Mouse (Mus musculus) embryo, embryonic 10 days (tissue): Measurements from ENCODE around the gene Mrto4.
A peak's percentile ranks its signal among the peaks of the same experiment; 100 is the strongest.

ENCODE experiments used
- DNase-seq: peaks from one replicate; pipeline ENCODE4 v3.0.0-alpha.2; 2015; ENCODE audit warnings: low spot score

Gene Mrto4

DNA sequence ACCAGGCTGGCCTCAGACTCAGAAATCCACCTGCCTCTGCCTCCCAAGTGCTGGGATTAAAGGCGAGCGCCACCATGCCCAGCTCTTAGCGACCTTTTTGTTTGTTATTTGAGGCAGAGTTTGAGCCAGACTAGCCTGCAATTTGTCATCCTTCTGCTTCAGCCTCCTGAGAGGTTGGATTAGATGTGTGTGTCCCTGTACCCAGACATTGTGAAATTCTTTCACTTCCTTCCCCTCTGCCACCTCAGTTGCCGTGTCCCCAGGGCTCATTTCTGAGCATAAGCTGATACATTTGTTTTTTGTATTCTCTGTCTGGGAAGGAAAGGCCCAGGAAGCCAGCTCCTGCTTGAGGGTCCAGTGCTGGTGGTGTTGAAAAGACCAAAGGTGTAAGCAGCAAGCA is 11.5 kb downstream of the Mrto4 start:
- DNase-seq = no peak

DNA sequence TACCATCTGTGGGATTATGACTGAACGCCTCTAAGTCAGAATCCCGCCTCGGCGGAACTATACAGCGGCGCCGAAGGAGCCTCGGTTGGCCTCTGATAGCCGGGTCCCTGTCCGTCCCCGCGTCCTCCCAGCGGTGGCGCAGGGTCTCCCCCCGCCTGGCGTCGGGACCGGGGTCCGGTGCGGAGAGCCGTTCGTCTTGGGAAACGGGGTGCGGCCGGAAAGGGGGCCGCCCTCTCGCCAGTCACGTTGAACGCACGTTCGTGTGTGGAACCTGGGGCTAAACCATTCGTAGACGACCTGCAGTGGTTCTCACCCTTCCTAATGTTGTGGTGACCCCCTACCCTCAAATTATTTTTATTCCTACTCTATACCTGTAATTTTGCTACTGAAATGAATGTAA is 14.2 kb downstream of the Mrto4 start:
- DNase-seq = no peak

DNA sequence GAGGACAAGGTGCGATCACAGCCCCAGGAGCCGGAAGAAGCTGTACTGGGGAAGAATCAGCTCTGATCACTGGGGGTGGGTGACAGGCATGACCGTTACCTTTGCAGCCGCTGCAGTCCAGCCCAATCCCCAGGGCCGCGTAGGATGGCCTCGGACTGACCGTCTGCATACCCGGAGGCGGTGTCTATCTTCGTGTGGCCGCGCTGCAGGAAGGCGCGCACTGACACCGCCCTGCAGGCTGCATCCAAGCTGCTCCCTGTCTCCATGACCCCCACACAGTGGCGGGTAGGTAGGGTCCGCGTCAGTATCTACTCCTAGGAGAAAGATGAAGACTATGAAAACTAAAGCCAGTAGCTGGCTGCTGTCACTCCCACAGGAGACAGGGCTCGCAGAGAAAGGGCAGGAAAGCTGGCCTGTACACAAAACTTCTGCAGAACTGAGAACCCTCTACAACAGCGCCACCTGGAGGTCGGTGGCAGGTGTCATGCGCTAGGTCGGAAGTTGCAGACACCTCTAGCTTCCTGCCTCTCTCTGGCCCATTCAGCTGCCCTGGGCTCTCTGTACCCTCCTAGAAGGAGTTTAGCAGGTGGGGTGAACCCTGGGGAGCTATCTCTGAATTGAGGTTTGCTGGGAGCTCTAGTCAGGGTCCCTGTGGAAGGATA is 15.4 kb downstream of the Mrto4 start:
- peak; percentile 90 for DNase-seq

DNA sequence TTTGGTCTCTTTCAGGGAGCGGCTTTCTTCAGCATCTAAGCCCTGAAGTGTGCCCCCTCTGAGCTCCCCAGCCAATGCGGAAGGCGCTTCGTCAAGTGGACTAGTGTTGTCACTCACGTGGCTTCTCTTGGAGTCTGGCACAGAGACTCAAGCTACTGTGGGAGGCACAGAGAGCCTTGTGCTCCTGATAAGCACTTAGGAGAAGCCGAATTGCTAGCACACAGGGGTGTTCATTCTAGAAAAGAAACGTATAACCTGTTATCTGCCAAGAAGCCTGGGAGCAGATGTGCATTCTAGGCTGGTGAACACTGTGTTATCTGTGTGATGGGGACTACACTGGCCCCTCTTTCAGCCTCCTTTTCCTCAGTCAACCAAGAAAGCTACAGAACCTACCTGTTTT is 16.9 kb downstream of the Mrto4 start:
- DNase-seq = peak; percentile 12

DNA sequence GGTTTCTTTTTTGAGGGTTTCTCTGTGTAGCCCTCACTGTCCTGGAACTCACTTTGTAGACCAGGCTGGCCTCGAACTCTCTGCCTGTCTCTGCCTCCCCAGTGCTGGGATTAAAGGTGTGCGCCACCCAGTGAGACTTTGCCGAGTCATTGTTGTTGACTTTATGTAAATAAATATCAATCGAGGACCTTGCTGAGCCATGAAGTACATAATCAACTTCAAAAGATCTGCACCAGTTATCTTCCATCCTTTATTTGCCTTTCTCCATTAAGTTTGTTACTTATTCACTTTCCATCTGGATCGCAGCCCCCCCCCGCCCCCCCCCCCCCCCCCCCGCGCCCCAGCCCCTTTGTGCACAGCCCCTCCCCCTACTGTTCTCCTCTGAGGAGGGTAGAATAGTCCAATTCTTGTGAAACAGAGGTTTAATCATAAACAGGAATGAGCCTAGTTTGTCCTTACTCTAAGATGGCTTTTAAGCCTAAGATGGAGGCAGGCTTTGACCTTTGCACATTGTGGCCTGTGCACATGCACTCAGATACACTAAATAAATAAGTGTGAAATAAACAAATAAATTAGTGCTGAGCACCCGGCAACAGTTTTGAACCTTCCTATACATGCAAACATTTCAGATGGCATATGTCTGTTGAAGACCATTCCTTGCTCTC is 17.6 kb downstream of the Mrto4 start:
- DNase-seq = no peak

DNA sequence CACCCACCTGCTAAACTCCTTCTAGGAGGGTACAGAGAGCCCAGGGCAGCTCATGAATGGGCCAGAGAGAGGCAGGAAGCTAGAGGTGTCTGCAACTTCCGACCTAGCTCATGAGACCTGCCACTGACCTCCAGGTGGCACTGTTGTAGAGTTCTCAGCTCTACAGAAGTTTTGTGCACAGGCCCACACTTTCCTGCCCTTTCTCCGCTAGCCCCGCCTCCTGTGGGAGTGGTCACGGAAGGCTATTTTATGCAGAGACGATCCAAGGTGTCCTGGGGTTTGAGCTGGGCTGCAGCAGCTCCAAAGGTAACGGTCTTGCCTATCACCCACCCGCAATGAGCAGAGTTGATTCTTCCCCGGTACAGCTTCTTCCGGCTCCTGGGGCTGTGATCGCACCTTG is 21.8 kb downstream of the Mrto4 start:
- DNase-seq = peak; percentile 93

DNA sequence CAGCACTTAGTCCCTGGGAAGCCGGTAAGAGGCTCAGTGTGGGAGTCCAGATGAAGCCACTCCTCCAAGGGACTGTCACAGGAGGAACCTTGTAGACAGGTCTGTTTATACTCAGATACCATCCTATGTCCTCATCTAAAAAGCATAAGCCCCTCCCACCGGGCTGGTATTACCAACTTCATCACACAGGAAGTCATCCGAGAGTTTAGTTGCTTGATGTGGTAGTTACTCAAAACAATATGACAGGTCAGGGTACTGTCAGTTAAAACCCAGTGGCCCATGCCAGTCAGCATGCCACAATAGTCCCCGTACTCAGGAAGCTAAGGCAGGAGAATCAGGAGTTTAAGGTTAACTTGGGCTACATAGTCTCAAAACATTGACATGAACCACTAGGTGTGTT is 32.6 kb downstream of the Mrto4 start:
- DNase-seq = no peak

DNA sequence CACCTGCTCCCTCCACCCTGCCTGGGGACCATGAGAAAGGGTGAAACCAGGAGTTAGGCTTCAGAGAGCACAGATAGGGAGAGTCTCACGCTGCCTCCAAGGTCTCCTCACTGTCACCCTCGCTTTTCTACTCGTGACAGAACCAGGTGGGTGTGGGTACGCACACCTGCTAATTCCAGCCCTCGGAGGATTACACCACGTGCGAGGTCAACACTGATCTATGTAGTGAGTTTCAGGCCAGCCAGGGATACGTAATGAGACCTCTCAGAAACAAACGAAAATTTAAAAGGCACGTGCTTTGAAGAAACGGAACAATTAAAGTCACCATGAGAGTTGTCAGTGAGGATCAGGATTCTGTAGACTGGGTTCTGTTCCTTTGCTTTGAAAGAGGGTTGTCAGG is 33.9 kb downstream of the Mrto4 start:
- no peak for DNase-seq

DNA sequence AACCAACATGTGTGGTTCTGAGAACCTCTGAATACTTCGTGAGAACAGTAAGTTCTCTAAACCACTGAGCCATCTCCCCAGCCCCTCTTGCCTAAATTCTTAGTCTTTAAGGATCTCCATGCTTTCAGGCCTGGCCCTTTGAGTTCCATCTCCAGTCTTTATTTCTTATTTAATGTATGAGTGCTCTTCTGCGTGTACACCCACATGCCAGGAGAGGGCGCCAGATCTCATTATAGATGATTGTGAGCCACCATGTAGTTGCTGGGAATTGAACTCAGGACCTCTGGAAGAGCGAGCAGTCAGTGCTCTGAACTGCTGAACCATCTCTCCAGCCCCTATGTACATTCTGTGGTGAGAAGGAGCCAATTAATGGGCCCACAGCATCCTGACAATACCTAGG is 39.7 kb downstream of the Mrto4 start:
- peak; percentile 71 for DNase-seq

DNA sequence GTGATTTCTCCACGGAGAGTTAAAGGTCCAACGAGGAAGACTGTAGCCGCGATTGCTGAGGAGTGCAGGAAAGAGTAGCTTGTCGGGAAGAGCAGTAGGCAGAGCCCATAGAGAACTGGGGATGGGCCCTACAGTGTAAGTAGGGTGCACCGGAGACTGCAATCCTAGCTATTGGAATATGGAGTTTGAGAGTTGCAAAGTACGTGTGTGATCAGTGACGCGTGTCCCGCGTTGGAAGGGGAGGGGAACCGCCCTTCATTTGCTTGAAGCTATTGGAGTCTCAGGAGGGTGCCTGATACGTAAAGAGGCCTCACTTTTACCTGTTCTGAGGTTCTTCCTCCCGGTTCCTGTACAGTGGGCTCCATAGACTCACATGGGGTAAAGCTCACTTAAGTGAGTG is 40.7 kb downstream of the Mrto4 start:
- no peak for DNase-seq

DNA sequence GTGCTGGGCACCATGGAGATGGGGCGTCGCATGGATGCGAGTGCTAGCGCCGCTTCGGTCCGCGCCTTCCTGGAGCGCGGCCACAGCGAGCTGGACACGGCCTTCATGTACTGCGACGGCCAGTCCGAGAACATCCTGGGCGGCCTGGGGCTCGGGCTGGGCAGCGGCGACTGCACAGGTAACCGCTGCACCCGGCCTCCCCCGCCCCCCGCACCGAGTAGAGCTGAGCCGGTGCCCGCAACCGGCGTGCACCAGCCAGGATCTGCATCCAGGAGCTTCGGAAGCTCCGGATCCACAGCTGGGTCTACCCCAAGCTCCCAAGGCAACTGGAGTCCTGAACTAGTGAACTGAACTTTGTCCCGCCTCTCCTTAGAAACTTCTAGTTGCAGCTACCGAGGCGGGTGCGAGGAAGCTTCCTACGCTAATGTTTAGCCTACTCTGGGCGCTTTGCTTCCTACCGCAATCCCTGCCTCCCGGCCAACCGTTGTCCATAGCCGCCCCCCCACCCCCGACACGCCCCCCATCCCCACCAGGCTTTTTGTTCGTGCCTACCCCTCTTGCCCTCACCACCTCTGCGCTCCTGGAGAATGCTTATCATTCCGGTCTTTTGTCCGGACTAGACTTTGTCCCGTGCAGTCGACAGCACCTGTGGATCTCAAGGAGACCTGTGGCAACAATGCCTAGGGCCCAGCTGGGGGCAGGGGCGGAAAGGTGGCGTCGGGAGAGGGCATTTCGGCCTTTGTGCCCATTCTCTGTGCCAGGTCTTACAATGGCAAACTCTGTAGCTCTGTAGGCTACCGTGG is 41.3 kb downstream of the Mrto4 start:
- peak; percentile 27 for DNase-seq

- peak; percentile 95 for DNase-seq
These were observed 42.0 kb downstream of the Mrto4 start, which contains the start of the genes Pqlc2 and Akr7a5 for GRCm38 (mm10) chr4:139310171-139310898. Gene Pqlc2 (minus strand): TSS chr4:139310708. Gene Akr7a5 (plus strand): TSS chr4:139310744.

GRCm38 (mm10) chr4:139309651-139310050 is 42.7 kb downstream of the Mrto4 start:
- DNase-seq = no peak

DNA sequence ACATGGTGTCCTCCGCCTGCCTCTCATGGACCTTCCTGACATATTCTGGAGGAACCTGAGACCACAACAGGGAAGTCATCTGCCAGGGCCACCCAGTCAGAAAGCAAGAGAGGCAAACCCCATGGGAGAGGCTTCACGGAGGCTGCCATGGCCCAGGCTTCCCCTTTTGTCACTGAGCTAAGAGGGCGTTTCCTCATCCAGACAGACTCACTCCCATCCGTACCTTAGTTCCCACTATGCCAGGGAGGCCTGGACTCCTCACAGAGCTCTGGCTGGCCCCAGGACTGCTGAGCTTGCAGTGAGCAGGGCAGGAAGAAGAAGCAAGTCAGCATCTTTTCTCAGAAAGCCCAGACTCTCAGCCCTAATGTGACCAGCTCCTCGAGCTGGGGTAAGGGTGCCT is 44.5 kb downstream of the Mrto4 start:
- no peak for DNase-seq

DNA sequence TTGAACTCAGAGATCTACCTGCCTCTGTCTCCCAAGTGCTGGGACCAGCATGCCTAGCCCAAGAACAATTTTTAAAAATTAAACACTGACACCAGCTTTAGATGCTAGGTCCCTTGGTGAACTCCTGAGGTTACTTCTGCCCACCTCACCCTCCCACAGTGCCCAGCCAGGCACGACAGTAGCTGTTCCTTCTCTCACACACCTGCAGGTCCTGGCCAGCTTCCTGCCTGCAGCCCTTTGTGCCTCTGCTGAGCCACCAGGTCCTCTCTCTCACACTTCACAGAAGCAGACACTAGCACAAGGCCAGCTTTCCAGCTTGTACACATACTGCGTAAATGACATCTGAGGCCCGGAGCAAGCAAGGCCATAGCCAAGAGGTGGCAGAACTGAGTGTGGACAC is 46.9 kb downstream of the Mrto4 start:
- DNase-seq = no peak

DNA sequence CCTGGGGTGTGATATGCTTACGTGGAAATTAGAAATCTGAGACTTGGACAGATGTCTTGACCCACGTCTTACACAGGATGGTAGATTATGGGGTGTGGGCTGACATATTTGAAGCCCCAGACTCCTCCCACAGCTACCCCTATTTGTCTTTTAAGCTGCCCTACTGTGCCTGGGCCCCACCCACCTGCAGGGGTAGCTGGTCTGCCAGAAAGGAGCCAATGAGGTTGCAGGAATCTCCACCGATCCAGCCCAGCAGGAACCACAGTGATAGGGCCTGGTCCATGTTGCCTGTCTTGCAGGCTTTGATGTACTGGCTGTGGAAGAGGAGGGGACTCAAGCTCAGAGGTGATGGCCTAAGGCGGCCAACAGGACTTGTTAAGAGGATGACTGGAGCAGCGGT is 50.1 kb downstream of the Mrto4 start:
- no peak for DNase-seq

- DNase-seq = no peak
These were observed 50.6 kb downstream of the Mrto4 start for GRCm38 (mm10) chr4:139301780-139302179.

DNA sequence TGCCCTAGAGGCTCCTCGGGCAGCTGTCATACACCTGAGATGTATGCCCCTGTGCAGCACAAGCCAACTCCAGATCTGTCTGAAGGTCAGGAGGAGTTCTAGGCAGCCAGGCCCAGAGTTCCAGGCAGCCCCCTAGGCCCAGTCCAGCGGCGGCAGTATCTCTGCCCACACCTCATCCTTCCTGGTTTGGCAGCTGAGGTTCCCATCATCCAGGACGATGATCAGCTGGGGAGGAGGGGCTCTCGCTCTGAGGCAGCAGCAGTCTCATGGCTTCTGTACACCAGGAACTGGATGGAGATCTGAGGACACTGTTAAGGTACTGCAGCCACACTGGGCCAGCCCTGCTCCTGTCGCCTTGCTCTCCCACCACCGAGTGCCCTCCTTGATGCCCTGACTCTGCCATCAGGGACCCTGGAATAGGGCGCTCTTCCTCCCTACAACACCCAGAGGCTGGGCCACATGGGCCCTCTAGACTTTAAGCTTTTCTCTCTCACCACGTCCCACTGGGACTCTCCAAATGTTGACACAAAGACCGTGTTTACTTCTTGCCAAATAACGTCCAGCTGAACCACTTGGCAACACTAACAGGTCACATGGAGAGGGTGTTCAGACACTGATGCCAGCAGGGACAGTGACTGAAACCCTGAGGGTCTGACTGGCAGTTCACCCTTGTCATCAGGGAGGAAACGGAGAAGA is 53.6 kb downstream of the Mrto4 start:
- DNase-seq = no peak

DNA sequence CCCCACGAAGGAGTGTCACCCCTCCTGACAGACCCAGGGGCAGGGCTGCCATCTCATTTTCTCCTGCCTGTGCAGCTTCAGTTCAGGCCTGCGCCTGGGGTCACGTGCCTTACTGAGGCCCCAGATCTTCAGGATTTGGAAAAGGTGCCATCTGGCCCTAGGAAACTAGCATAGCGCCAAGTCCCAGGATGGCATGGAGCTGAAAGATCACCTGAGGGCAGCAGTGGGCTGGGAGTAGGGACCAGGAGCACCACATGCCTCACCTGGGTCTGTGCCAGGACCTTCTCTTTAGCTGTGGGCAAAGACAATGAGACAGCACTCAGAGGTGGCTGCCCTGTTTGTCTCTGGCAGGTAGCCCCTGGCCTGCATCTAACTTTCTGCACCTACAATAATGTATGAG is 54.8 kb downstream of the Mrto4 start:
- no peak for DNase-seq
